Mouse (Mus musculus) neural tube, embryonic 15.5 days (tissue): ENCODE results near the gene Fance. TPM values are rescaled to one million over a fixed set of nuclear protein-coding genes. Genes with fewer than 3 reads are reported as not detected.

Source experiments
- ATAC-seq: fragments of 200-750 bp; cut with Nextera tagmentation; 2 replicates; pipeline ENCODE4 v1.8.0; 2017; ENCODE audit warnings: mild to moderate bottlenecking, moderate TSS enrichment, moderate library complexity; ENCODE audit not compliant: low FRiP score
- H3K27ac ChIP-seq: fragments of 300-500 bp; sonication (generic); replicated peaks from 2 replicates; pipeline ENCODE4 v1.5.1; 2015; ENCODE audit warnings: mild to moderate bottlenecking, inconsistent platforms
- H3K27me3 ChIP-seq: fragments of 300-500 bp; sonication (generic); replicated peaks from 2 replicates; pipeline ENCODE4 v1.6.1; 2015; ENCODE audit warnings: inconsistent platforms
- H3K36me3 ChIP-seq: fragments of 300-500 bp; sonication (generic); 2 replicates; pipeline ENCODE4 v1.6.1; 2015; ENCODE audit warnings: inconsistent platforms
- H3K4me1 ChIP-seq: fragments of 300-500 bp; sonication (generic); 2 replicates; pipeline ENCODE4 v1.6.1; 2015; ENCODE audit warnings: inconsistent platforms
- H3K4me2 ChIP-seq: fragments of 300-500 bp; sonication (generic); 2 replicates; pipeline ENCODE4 v1.6.1; 2015; ENCODE audit warnings: inconsistent platforms, mild to moderate bottlenecking, moderate library complexity
- H3K4me3 ChIP-seq: fragments of 300-500 bp; sonication (generic); replicated peaks from 2 replicates; pipeline ENCODE4 v1.5.1; 2015; ENCODE audit warnings: mild to moderate bottlenecking, inconsistent platforms
- H3K9ac ChIP-seq: fragments of 300-500 bp; sonication (generic); replicated peaks from 2 replicates; pipeline ENCODE4 v1.6.1; 2015; ENCODE audit warnings: mild to moderate bottlenecking, inconsistent platforms
- H3K9me3 ChIP-seq: fragments of 300-500 bp; sonication (generic); replicated peaks from 2 replicates; pipeline ENCODE4 v1.6.1; 2016; ENCODE audit warnings: inconsistent platforms
- WGBS: fragments of 180-500 bp; shearing (Covaris S2); methylation state at CpG from one replicate; pipeline ENCODE4 v1.1.7; 2015; ENCODE audit warnings: mixed read lengths; 5-methylcytosine and 5-hydroxymethylcytosine counted together
- polyA plus RNA-seq: library from polyadenylated mRNA; unstranded; fragments of >200 nt; fragmentation: Nextera tagmentation; extraction: Ambion mirVana; gene quantifications from 2 replicates; pipeline ENCODE4 v1.2.1, GENCODE M21; 2015

The Fance gene
- polyA plus RNA-seq, 1 experiment from 2014 or later: 26.3 TPM

- no peak for ATAC-seq
- 94% methylated on average over 7 of the region's 7 CpGs for WGBS
Observed at GRCm38 (mm10) chr17:28337547-28337946, 24.2 kb downstream of the Fance start.

DNA sequence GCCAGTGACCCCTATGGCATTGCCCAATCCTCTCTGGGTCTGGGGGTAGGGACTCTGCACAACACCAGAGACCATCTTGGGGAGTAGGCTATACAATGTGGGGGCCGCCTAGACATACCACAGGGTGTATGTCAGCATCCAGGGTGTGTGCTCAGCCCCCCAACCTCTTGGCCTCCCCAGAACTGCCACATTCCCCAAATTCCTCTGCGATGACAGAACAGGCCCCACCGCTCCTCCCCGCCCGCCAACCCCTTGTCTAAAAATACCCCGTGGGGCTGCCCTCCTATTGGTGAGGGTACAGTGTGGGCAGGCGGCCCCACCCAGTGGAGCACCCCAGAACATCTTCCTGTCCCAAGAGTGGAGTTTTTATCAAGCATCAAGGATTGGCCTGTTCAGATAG, 27.3 kb downstream of the Fance start:
- no peaks in the 10 kb centered on the region for H3K36me3 ChIP-seq
- ATAC-seq: 0 out of 2 replicates have a peak, but pooled peaks have one; percentile 12
- H3K27ac ChIP-seq: no peak overlapping the region
- no peaks in the 10 kb centered on the region for H3K9me3 ChIP-seq
- H3K4me3 ChIP-seq: no peak overlapping the region; the same call in 1 of the 2 replicates
- H3K4me2 ChIP-seq: peak overlapping the region; percentile 58
- peaks cover 18% of the 10 kb centered on the region for H3K4me1 ChIP-seq
- WGBS: 80% methylated on average over 7 of the region's 7 CpGs
- no peaks in the 10 kb centered on the region for H3K27me3 ChIP-seq
- H3K9ac ChIP-seq: peak overlapping the region; percentile 32; the same call in 1 of the 2 replicates

More at GRCm38 (mm10) chr17:28337547-28337946, 24.2 kb downstream of the Fance start:
- no peaks in the 10 kb centered on the region for H3K27me3 ChIP-seq
- no peaks in the 10 kb centered on the region for H3K36me3 ChIP-seq
- H3K9ac ChIP-seq: no peak overlapping the region
- H3K4me2 ChIP-seq: no peak overlapping the region
- peaks cover 23% of the 10 kb centered on the region for H3K4me1 ChIP-seq
- H3K4me3 ChIP-seq: no peak overlapping the region
- no peaks in the 10 kb centered on the region for H3K9me3 ChIP-seq
- no peak overlapping the region for H3K27ac ChIP-seq

DNA sequence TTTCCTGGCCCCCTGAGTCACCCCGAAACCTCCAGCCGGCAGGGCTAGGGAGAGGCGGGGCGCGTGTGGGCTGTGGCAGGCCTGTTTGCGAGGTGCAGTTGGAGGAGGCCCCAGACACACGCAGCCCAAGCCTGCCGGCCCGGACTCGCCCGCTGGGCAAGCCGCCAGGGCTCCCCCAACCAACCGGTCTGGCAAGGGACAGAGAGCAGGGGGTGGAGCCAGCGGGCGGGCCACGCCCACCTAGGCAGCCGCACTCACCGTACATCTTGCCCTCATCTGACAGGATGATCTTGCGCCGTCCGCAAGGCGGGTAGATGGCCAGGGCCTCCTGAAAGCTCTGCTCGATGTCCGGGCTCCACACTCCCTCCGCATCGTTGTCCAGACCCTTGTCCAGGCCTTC, 27.8 kb downstream of the Fance start:
- Histone ChIP-seq H3K27me3 (no peaks in the 10 kb centered on the region), H3K27ac (no peak overlapping the region)
- 5% methylated on average over 26 of the region's 26 CpGs for WGBS

GRCm38 (mm10) chr17:28344050-28344607, 30.8 kb downstream of the Fance start:
- H3K36me3 ChIP-seq: no peaks in the 10 kb centered on the region
- H3K4me3 ChIP-seq: no peak overlapping the region
- no peak overlapping the region for H3K9ac ChIP-seq
- 49% methylated on average over 4 of the region's 4 CpGs for WGBS
- peaks cover 39% of the 10 kb centered on the region for H3K4me1 ChIP-seq
- H3K4me2 ChIP-seq: no peak overlapping the region
- ATAC-seq: no peak
- no peak overlapping the region for H3K27ac ChIP-seq
- H3K9me3 ChIP-seq: no peaks in the 10 kb centered on the region
- H3K27me3 ChIP-seq: peaks cover 9% of the 10 kb centered on the region

More for the DNA sequence above, 27.8 kb downstream of the Fance start:
- peak; percentile 39; the same call in 1 of the 2 replicates for ATAC-seq
- Histone ChIP-seq H3K4me3 (peak overlapping the region; percentile 23), H3K4me1 (peaks cover 23% of the 10 kb centered on the region), H3K9me3 (no peaks in the 10 kb centered on the region), H3K36me3 (no peaks in the 10 kb centered on the region), H3K4me2 (peak overlapping the region; percentile 58), H3K9ac (peak overlapping the region; percentile 32)

DNA sequence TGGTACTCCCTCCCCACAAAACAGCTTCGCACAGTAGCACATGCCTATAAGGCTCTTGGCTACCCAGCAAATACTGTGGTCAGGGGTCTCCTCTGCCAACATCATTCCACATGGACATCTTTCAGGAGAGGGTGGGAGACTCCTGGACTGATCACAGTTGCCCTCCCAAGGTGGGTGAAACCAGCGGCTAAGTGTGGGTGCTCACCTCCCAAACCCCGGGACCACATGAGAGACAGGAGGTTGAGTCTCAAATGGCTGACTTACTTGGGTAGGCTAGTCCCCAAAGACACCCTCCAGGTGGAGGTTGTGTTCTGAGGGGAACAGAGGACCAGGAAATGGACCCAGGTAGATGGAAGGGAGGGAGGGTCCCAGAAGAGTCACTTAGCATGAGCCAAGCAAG, 31.4 kb downstream of the Fance start:
- H3K27ac ChIP-seq: no peak overlapping the region
- H3K4me2 ChIP-seq: no peak overlapping the region
- no peaks in the 10 kb centered on the region for H3K36me3 ChIP-seq
- H3K27me3 ChIP-seq: peaks cover 15% of the 10 kb centered on the region
- peaks cover 43% of the 10 kb centered on the region for H3K4me1 ChIP-seq
- no peak for ATAC-seq
- WGBS: 60% methylated on average over 3 of the region's 3 CpGs
- H3K4me3 ChIP-seq: no peak overlapping the region
- H3K9ac ChIP-seq: no peak overlapping the region
- H3K9me3 ChIP-seq: no peaks in the 10 kb centered on the region

DNA sequence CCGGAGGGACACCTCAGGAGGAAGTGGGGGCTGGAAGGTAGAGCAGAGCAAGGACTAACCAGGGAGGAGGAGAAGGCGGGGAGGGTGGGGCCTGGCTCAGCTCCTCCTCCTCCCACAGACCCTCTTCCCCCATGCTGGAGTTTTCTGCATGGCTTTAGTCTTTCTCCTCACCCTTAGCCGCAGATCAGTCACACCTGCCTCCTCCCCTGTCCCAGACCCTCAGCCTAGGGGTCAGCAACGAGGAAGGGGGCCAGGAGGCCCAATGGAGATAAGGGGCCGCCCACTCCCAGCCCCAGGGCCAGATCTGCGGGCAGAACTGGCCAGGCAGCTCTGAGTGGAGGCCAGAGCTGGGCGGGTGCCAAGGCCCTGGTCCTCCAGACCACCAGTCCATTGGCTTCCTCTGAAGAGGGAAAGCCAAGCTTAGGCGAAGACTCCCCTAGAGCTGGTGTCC, 32.0 kb downstream of the Fance start:
- no peak overlapping the region for H3K27ac ChIP-seq
- no peaks in the 10 kb centered on the region for H3K36me3 ChIP-seq
- no peaks in the 10 kb centered on the region for H3K9me3 ChIP-seq
- WGBS: 20% methylated on average over 8 of the region's 8 CpGs
- peaks cover 17% of the 10 kb centered on the region for H3K27me3 ChIP-seq
- no peak overlapping the region; the same call in 1 of the 2 replicates for H3K4me2 ChIP-seq
- H3K9ac ChIP-seq: no peak overlapping the region
- no peak overlapping the region for H3K4me3 ChIP-seq
- no peak for ATAC-seq
- H3K4me1 ChIP-seq: peaks cover 48% of the 10 kb centered on the region

- no peak overlapping the region; the same call in none of the 2 replicates for H3K4me2 ChIP-seq
- H3K36me3 ChIP-seq: no peaks in the 10 kb centered on the region
- 16% methylated on average over 10 of the region's 10 CpGs for WGBS
- H3K27me3 ChIP-seq: peaks cover 17% of the 10 kb centered on the region
- H3K27ac ChIP-seq: no peak overlapping the region
- H3K4me3 ChIP-seq: no peak overlapping the region
- no peak for ATAC-seq
- no peaks in the 10 kb centered on the region for H3K9me3 ChIP-seq
- no peak overlapping the region for H3K9ac ChIP-seq
- peaks cover 49% of the 10 kb centered on the region for H3K4me1 ChIP-seq
Observed at GRCm38 (mm10) chr17:28345882-28346281, 32.6 kb downstream of the Fance start.

DNA sequence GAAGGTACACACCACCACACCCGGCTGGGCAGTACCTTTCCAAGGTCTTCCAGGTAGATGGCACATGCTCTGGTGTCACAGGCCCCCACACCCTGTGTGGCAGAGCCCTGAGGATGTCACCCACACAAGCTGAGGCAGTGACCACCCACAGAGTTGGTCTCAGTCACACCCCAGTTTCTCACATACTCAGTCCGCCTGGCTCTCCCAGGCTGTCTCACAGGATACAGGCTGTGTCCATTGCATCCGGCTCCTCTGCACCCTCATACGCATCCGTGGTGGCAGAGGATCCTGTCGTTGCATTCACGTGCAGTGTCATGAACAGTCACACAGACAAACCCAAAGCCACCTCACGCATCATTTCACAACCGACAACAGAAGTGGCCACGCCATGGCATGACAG, 34.0 kb downstream of the Fance start:
- H3K4me1 ChIP-seq: peaks cover 50% of the 10 kb centered on the region
- peaks cover 29% of the 10 kb centered on the region for H3K27me3 ChIP-seq
- WGBS: 81% methylated on average over 10 of the region's 10 CpGs
- ATAC-seq: no peak
- H3K4me3 ChIP-seq: no peak overlapping the region
- H3K9ac ChIP-seq: no peak overlapping the region
- H3K9me3 ChIP-seq: no peaks in the 10 kb centered on the region
- no peak overlapping the region for H3K4me2 ChIP-seq
- no peak overlapping the region for H3K27ac ChIP-seq
- H3K36me3 ChIP-seq: no peaks in the 10 kb centered on the region

DNA sequence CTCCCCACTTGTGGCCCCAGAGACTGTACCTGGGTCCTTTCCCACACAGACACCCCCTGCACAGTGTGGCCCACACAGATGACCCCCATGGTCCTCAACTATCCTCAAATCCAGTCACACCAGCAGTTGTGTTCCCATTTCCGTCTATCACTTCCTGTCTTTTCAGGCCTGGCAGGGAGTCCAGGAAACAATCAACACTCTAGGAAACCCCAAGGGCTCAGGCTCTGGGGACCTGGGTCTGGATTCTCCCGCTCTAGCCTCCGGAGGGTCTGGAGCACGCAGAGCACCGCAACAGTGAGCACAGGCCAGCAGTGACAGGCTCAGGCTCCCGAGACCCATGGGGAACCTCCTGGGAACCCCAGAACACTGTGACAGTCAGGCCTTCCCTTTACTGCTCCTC, 34.9 kb downstream of the Fance start:
- Histone ChIP-seq H3K4me2 (peak overlapping the region; percentile 95; the same call in 1 of the 2 replicates), H3K9me3 (no peaks in the 10 kb centered on the region), H3K27me3 (peaks cover 36% of the 10 kb centered on the region), H3K9ac (no peak overlapping the region), H3K27ac (no peak overlapping the region), H3K36me3 (no peaks in the 10 kb centered on the region), H3K4me1 (peaks cover 50% of the 10 kb centered on the region), H3K4me3 (no peak overlapping the region)
- no peak for ATAC-seq
- 67% methylated on average over 6 of the region's 6 CpGs for WGBS

DNA sequence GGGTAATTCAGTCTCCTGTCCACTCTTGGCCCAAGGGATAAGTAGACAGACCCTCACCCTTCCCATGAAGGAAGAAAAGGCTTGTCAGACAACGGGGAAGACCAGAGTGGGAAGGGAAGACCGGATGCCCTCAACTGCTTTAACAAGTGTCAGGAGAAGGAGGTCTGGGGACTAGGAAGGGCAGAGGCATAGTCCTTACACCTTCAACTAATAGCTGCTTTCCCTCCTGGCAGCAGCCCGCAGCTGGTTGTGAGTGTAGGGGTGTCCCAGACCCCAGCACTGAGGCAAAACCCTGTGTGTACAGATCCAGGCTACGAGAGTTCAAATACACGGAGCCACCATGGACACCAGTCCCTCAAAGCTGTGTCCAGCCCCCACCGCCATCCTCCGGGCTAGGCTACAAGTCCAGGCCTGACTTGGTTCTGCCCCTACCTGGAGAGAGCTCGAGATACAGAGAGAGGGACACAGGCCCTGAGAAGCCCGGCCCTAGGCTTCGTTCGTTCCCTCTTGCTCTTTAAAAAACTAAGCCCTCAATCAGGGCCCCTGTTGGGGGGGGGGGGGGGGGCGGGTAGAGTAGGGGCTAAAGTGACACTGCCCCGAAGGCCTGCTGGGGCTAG, 36.1 kb downstream of the Fance start:
- Histone ChIP-seq H3K4me2 (peak overlapping the region; percentile 95), H3K27me3 (peaks cover 36% of the 10 kb centered on the region), H3K27ac (no peak overlapping the region; the same call in 1 of the 2 replicates), H3K9me3 (no peaks in the 10 kb centered on the region), H3K4me1 (peaks cover 50% of the 10 kb centered on the region), H3K4me3 (peak overlapping the region; percentile 59), H3K9ac (peak overlapping the region; percentile 59), H3K36me3 (no peaks in the 10 kb centered on the region)
- 17% methylated on average over 13 of the region's 13 CpGs for WGBS
- ATAC-seq: no peak

- Histone ChIP-seq H3K4me3 (peak overlapping the region; percentile 59), H3K9me3 (no peaks in the 10 kb centered on the region), H3K27me3 (peaks cover 36% of the 10 kb centered on the region), H3K36me3 (no peaks in the 10 kb centered on the region), H3K27ac (peak overlapping the region; percentile 71), H3K4me1 (peaks cover 50% of the 10 kb centered on the region), H3K9ac (peak overlapping the region; percentile 59), H3K4me2 (peak overlapping the region; percentile 95)
- ATAC-seq: peak; percentile 16; the same call in 1 of the 2 replicates
- WGBS: under 1% methylated on average over 54 of the region's 54 CpGs
Observed at GRCm38 (mm10) chr17:28349901-28350465, 36.7 kb downstream of the Fance start.
